Mouse (Mus musculus) telencephalon, adult 2 months (tissue): ENCODE data around the gene Ubtd2.

Experiments used
- DNase-seq: peaks from one replicate; pipeline ENCODE4 v3.0.0-alpha.2; 2011; ENCODE audit warnings: low read depth, low spot score

The Ubtd2 gene

GRCm38 (mm10) chr11:32545605-32546004 is 90.4 kb downstream of the Ubtd2 start:
- DNase-seq, result no peak

- no peak for DNase-seq
Observed at GRCm38 (mm10) chr11:32546483-32546882, 91.3 kb downstream of the Ubtd2 start.

- DNase-seq, result no peak
Observed at GRCm38 (mm10) chr11:32547391-32547947, 92.3 kb downstream of the Ubtd2 start.

GRCm38 (mm10) chr11:32548240-32548639 is 93.1 kb downstream of the Ubtd2 start:
- no peak for DNase-seq

GRCm38 (mm10) chr11:32549236-32549635 is 94.1 kb downstream of the Ubtd2 start:
- DNase-seq, result no peak

- no peak for DNase-seq
Observed at GRCm38 (mm10) chr11:32550102-32550501, 94.9 kb downstream of the Ubtd2 start.

- no peak for DNase-seq
Observed at GRCm38 (mm10) chr11:32551056-32551455, 95.9 kb downstream of the Ubtd2 start.

- DNase-seq, result no peak
Observed at GRCm38 (mm10) chr11:32551579-32552297, 96.6 kb downstream of the Ubtd2 start.

- DNase-seq, result no peak
Observed at GRCm38 (mm10) chr11:32552401-32553090, 97.4 kb downstream of the Ubtd2 start.

GRCm38 (mm10) chr11:32553311-32554140 is 98.4 kb downstream of the Ubtd2 start:
- no peak for DNase-seq

- no peak for DNase-seq
Observed at GRCm38 (mm10) chr11:32554141-32555091, 99.2 kb downstream of the Ubtd2 start.

- DNase-seq, result no peak
Observed at GRCm38 (mm10) chr11:32555103-32555689, 100.0 kb downstream of the Ubtd2 start.

- DNase-seq, result no peak
Observed at GRCm38 (mm10) chr11:32556333-32556990, 101.3 kb downstream of the Ubtd2 start.

GRCm38 (mm10) chr11:32558026-32558425 is 102.9 kb downstream of the Ubtd2 start:
- no peak for DNase-seq

GRCm38 (mm10) chr11:32558677-32559076 is 103.5 kb downstream of the Ubtd2 start:
- no peak for DNase-seq

GRCm38 (mm10) chr11:32560015-32560770 is 105.0 kb downstream of the Ubtd2 start:
- no peak for DNase-seq

- DNase-seq, result no peak
Observed at GRCm38 (mm10) chr11:32561465-32562355, 106.5 kb downstream of the Ubtd2 start.

- no peak for DNase-seq
Observed at GRCm38 (mm10) chr11:32562706-32563105, 107.5 kb downstream of the Ubtd2 start.
